ENCODE assay signal across 8 mouse cellular contexts in the genomic region with DNA sequence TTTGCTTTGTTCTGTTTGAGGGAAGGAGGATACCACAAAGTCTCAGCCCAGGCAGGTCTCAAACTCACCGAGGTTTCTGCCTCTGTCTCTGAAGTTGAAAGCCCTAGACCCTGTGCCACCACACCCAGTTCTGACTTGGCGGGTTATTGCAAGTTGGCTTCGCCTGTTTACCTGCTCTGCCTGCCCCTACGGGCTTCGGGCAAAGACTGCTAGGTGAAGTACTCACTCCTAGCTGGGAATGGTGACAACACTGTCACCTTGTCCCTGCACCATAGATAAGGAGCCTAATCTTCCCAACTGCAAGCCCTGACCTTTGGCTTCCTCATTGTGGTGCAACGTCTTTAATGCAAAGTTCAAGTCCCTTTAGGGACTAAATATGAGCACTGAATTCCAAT. TPM values are rescaled to one million over a fixed set of nuclear protein-coding genes. Genes with fewer than 3 reads are reported as not detected.
DNase-seq lines count a peak whose midpoint lies in the region; ATAC-seq and TF ChIP-seq lines count a peak whose summit lies in the region.

No protein-coding gene starts in this region.

- H3K27me3 ChIP-seq in kidney, embryonic 15.5 days: no peaks in the 10 kb centered on the region
- H3K27me3 ChIP-seq in forebrain, embryonic 16.5 days (replicated peaks; ENCODE audit: control insufficient read depth, insufficient read depth, low read length): no peaks in the 10 kb centered on the region
- no peaks in the 10 kb centered on the region for H3K27me3 ChIP-seq in liver, postnatal 0 days (ENCODE audit: insufficient read depth, low read length)

- DNase-seq in kidney, adult 8-10 months: no peak
- DNase-seq in MEL-GATA-1-ER (ENCODE audit: extremely low read depth, low read depth): peak; percentile 57
- DNase-seq in liver, postnatal 0 days: peak; percentile 45
- DNase-seq in urinary bladder, postnatal 14 days (ENCODE audit: low spot score): no peak
- no peak for DNase-seq in urinary bladder, adult 2 months (ENCODE audit: low spot score)

- TF ChIP-seq CTCF in liver, postnatal 0 days (IDR thresholded peaks at IDR 0.05; ENCODE audit: low read depth): no peak

- no peak overlapping the region for H3K27ac ChIP-seq in kidney, embryonic 15.5 days
- no peak overlapping the region for H3K27ac ChIP-seq in forebrain, embryonic 16.5 days (ENCODE audit: low read length)
- H3K27ac ChIP-seq in liver, postnatal 0 days (ENCODE audit: low read depth): peak overlapping the region; percentile 94

- peak overlapping the region; percentile 93 for H3K4me2 ChIP-seq in kidney, embryonic 15.5 days
- peak overlapping the region; percentile 56 for H3K4me2 ChIP-seq in forebrain, embryonic 16.5 days (ENCODE audit: low read length)
- H3K4me2 ChIP-seq in liver, postnatal 0 days (ENCODE audit: low read depth, low read length): peak overlapping the region; percentile 97

- H3K36me3 ChIP-seq in kidney, embryonic 15.5 days: peaks cover 38% of the 10 kb centered on the region
- peaks cover 2% of the 10 kb centered on the region; the same call in 1 of the 2 replicates for H3K36me3 ChIP-seq in forebrain, embryonic 16.5 days (ENCODE audit: control insufficient read depth, insufficient read depth)
- peaks cover 28% of the 10 kb centered on the region for H3K36me3 ChIP-seq in liver, postnatal 0 days (replicated peaks; ENCODE audit: insufficient read depth, low read length)

- no peak for ATAC-seq in kidney, embryonic 15.5 days (replicated peaks; ENCODE audit: low FRiP score)
- no peak for ATAC-seq in forebrain, embryonic 16.5 days
- peak; percentile 62 for ATAC-seq in liver, postnatal 0 days
- ATAC-seq in monocyte, adult 5-6 weeks (replicated peaks; ENCODE audit: insufficient number of reproducible peaks, low FRiP score, low TSS enrichment, poor library complexity, severe bottlenecking): no peak

- peak overlapping the region; percentile 58; the same call in 1 of the 2 replicates for H3K4me3 ChIP-seq in kidney, embryonic 15.5 days (replicated peaks)
- H3K4me3 ChIP-seq in forebrain, embryonic 16.5 days (replicated peaks; ENCODE audit: low read length): no peak overlapping the region; the same call in 1 of the 2 replicates
- peak overlapping the region; percentile 81 for H3K4me3 ChIP-seq in liver, postnatal 0 days (ENCODE audit: low read depth, low read length)

- peaks cover 24% of the 10 kb centered on the region for H3K4me1 ChIP-seq in kidney, embryonic 15.5 days
- H3K4me1 ChIP-seq in forebrain, embryonic 16.5 days (replicated peaks; ENCODE audit: control insufficient read depth, insufficient read depth, low read length): peaks cover 17% of the 10 kb centered on the region
- peaks cover 35% of the 10 kb centered on the region for H3K4me1 ChIP-seq in liver, postnatal 0 days (ENCODE audit: insufficient read depth)

- no peak overlapping the region for H3K9ac ChIP-seq in kidney, embryonic 15.5 days
- no peak overlapping the region for H3K9ac ChIP-seq in forebrain, embryonic 16.5 days (replicated peaks; ENCODE audit: low read depth, low read length)
- peak overlapping the region; percentile 85 for H3K9ac ChIP-seq in liver, postnatal 0 days (replicated peaks)

- no peaks in the 10 kb centered on the region for H3K9me3 ChIP-seq in kidney, embryonic 15.5 days (replicated peaks)
- H3K9me3 ChIP-seq in forebrain, embryonic 16.5 days (ENCODE audit: control insufficient read depth, low read length): no peaks in the 10 kb centered on the region
- no peaks in the 10 kb centered on the region for H3K9me3 ChIP-seq in liver, postnatal 0 days (ENCODE audit: low read length)

- 56% methylated on average over 6 of the region's 6 CpGs for WGBS in kidney, embryonic 15.5 days
- WGBS in forebrain, embryonic 16.5 days: 67% methylated on average over 6 of the region's 6 CpGs
- WGBS in liver, postnatal 0 days (ENCODE audit: insufficient replicate concordance): 29% methylated on average over 6 of the region's 6 CpGs

- no peak for TF ChIP-seq EP300 in liver, postnatal 0 days (IDR thresholded peaks at IDR 0.05; ENCODE audit: low read depth)

RNA-seq across cellular contexts. Expression of a gene that starts 0.5 kb away (rescaled TPM):
- 6.8 and 7.4 TPM in 2 replicates for polyA plus RNA-seq in kidney, embryonic 15.5 days (2015; fragmentation: Nextera tagmentation; extraction: Ambion mirVana)
- 12.9 and 23.4 TPM in 2 replicates for polyA plus RNA-seq in forebrain, embryonic 16.5 days (2015; fragmentation: Nextera tagmentation; extraction: Ambion mirVana)
- polyA plus RNA-seq in liver, postnatal 0 days (2015; fragmentation: Nextera tagmentation; extraction: Ambion mirVana): 17.3 and 19.2 TPM in 2 replicates
- 10.5 to 13.0 TPM (median 12.1 TPM) in 3 replicates for total RNA-seq in monocyte, adult 5-6 weeks (2017)
- 19.3 and 21.2 TPM in 2 replicates for polyA plus RNA-seq in urinary bladder, adult 2 months (2012; rRNA removed)

RNA-seq across cellular contexts. Expression of a gene that starts 5.3 kb away (rescaled TPM):
- polyA plus RNA-seq in kidney, embryonic 15.5 days (2015; fragmentation: Nextera tagmentation; extraction: Ambion mirVana): 248 and 261 TPM in 2 replicates
- polyA plus RNA-seq in forebrain, embryonic 16.5 days (2015; fragmentation: Nextera tagmentation; extraction: Ambion mirVana): 179 and 182 TPM in 2 replicates
- 222 and 231 TPM in 2 replicates for polyA plus RNA-seq in liver, postnatal 0 days (2015; fragmentation: Nextera tagmentation; extraction: Ambion mirVana)
- 275 to 334 TPM (median 300 TPM) in 3 replicates for total RNA-seq in monocyte, adult 5-6 weeks (2017)
- 134 and 144 TPM in 2 replicates for polyA plus RNA-seq in urinary bladder, adult 2 months (2012; rRNA removed)

RNA-seq across cellular contexts. Expression of a gene that starts 5.9 kb away (rescaled TPM):
- polyA plus RNA-seq in kidney, embryonic 15.5 days (2015; fragmentation: Nextera tagmentation; extraction: Ambion mirVana): 18.6 and 21.7 TPM in 2 replicates
- 16.9 and 22.5 TPM in 2 replicates for polyA plus RNA-seq in forebrain, embryonic 16.5 days (2015; fragmentation: Nextera tagmentation; extraction: Ambion mirVana)
- polyA plus RNA-seq in liver, postnatal 0 days (2015; fragmentation: Nextera tagmentation; extraction: Ambion mirVana): 8.5 and 9.6 TPM in 2 replicates
- total RNA-seq in monocyte, adult 5-6 weeks (2017): 25.1 to 38.5 TPM (median 38.4 TPM) in 3 replicates
- polyA plus RNA-seq in urinary bladder, adult 2 months (2012; rRNA removed): 15.7 and 20.4 TPM in 2 replicates

RNA-seq across cellular contexts. Expression of a gene that starts 7.6 kb away (rescaled TPM):
- polyA plus RNA-seq in kidney, embryonic 15.5 days (2015; fragmentation: Nextera tagmentation; extraction: Ambion mirVana): 147 and 153 TPM in 2 replicates
- polyA plus RNA-seq in forebrain, embryonic 16.5 days (2015; fragmentation: Nextera tagmentation; extraction: Ambion mirVana): 185 and 197 TPM in 2 replicates
- polyA plus RNA-seq in liver, postnatal 0 days (2015; fragmentation: Nextera tagmentation; extraction: Ambion mirVana): 162 and 180 TPM in 2 replicates
- total RNA-seq in monocyte, adult 5-6 weeks (2017): 318 to 422 TPM (median 336 TPM) in 3 replicates
- polyA plus RNA-seq in urinary bladder, adult 2 months (2012; rRNA removed): 136 and 167 TPM in 2 replicates

RNA-seq across cellular contexts. Expression of a gene that starts 10.1 kb away (rescaled TPM):
- 4.2 and 6.1 TPM in 2 replicates for polyA plus RNA-seq in kidney, embryonic 15.5 days (2015; fragmentation: Nextera tagmentation; extraction: Ambion mirVana)
- polyA plus RNA-seq in forebrain, embryonic 16.5 days (2015; fragmentation: Nextera tagmentation; extraction: Ambion mirVana): not detected in 2 replicates
- 1.8 and 4.6 TPM in 2 replicates for polyA plus RNA-seq in liver, postnatal 0 days (2015; fragmentation: Nextera tagmentation; extraction: Ambion mirVana)
- total RNA-seq in monocyte, adult 5-6 weeks (2017): not detected in 3 replicates
- polyA plus RNA-seq in urinary bladder, adult 2 months (2012; rRNA removed): 0.25 TPM in 1 of 2 replicates, not detected in the other

Comparison
In these comparisons a context has a peak if more than half of its experiments do, and no peak if none do; other contexts are left out.
1. DNase-seq: peak in MEL-GATA-1-ER (single experiment) and liver, postnatal 0 days (single experiment); none in kidney, adult 8-10 months (0 of 2), urinary bladder, postnatal 14 days (single experiment) and urinary bladder, adult 2 months (single experiment).
2. Peak in every context shown above with its lines, with median percentiles within 50 percentile points of each other: H3K4me2 ChIP-seq.